Mouse (Mus musculus): Measurements from ENCODE around the gene Gm45337.

Gene Gm45337

DNA sequence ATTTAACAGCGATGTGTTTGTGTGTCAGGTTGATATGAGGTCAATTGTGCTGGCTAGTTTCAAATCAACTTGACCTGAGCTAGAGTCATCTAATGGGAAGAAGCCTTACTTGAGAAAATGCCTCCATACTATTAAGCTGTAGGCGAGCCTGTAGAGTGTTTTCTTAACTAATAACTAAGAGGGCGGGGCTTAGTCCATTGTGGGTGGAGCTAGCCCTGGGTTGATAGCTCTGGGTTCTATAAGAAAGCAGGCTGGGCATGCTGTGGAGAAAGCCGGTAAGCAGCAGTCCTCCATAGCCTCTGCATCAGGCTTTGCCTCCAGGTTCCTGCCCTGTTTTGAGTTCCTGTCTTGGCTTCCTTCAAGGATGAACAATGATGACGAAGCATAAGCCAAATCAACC is 39.7 kb downstream of the Gm45337 start:
- no peak for DNase-seq (ENCODE audit: low spot score in 2 of 2)

DNA sequence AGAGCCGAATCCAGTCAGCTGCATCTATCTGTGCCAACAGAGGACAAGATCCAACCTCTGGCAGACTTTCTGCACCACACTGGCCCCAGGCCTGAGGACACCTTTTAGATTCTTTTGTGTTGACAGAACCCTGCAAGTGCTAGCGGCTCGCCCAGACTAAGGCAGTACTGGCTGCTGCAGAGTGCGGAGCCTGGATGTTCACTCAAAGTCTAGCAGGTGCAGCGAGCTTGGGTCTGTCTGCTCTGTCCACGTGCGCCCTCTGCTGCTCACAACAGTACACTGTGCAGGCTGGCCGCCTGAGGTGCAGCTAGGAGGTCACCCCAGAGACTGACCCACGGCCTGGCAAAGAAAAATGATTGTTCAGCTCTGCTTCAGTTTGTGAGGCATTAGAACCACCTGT is 46.6 kb downstream of the Gm45337 start:
- DNase-seq (ENCODE audit: low spot score in 2 of 2), result peak in 1 of 2 experiments; percentile 77

DNA sequence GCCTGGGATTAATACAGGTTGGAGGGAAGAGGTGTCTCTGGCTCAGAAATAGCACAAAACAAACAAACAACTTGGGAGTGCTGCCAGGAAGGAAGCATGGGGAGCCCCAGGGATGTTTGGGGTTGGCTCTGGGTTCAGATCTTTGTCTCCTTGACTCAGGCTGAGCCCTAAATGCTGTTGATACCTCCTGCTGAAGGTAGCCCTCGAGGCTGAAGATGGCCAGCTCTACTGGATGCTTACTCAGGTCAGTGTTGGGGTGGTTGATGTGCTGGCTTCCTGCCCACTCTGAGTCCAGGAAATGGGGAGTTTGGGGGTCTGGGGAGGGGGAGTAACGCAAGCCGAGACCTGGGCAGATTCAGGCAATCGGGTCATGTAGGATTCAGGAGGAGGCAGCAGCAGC is 47.7 kb downstream of the Gm45337 start:
- no peak for DNase-seq (ENCODE audit: low spot score in 2 of 2)

DNA sequence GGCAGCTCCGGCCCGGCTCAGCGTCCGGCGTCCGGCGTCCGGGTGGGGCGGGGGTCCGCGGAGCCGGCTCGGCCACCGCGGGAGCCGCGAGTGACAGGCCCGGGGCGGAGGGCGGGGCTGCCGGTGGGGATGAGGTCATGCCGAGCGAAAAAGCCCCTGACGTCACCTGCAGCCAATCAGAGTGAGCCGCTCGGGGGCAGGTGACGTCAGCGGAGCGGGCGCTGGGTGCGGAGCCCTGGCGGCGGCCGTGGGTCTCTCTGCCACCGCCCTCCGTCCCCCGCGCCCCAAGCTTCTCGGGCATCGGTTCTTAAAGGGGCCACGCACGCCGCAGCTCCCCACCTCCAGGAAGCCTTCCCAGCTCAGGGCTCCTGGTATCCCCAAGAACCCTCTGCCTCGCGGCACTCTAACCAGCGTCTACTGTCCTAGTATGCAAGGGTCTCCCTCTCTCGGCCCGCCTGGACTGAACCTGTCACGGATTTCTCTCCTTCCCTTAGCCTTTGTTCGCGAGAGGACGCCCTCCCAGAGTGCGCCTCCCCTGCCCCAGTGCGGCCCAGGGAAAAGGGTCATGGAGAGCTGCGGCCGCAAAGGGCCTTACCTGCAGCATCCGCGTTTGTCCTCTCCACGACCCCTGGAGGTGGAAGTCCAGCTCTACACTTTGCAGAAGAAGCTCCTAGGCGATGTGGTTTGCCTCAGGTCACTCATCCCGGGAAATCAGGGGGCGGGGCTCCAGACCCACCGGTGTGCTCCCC is 49.0 kb downstream of the Gm45337 start, which contains the start of gene Dusp8:
TSS of gene Dusp8 (minus strand) at position 661 of the 749 bp plus-strand sequence.
- DNase-seq (ENCODE audit: low spot score in 2 of 2), result peak; percentile 88 to 95

GRCm38 (mm10) chr7:142094301-142095143 is 49.9 kb downstream of the Gm45337 start:
- DNase-seq (ENCODE audit: low spot score in 2 of 2), result peak; percentile 58 to 69

GRCm38 (mm10) chr7:142093696-142094240 is 50.6 kb downstream of the Gm45337 start:
- DNase-seq (ENCODE audit: low spot score in 2 of 2), result no peak

All from frontal cortex, postnatal 10 days (tissue).